Mouse (Mus musculus) neural tube, embryonic 15.5 days (tissue): Measurements from ENCODE around the gene Cox7c. TPM values are rescaled to one million over a fixed set of nuclear protein-coding genes. Genes with fewer than 3 reads are reported as not detected.
"Not testable (repeated sequence)": the region's sequence is repeated elsewhere in the genome, so short reads cannot be mapped to it uniquely, and the experiment has no call there.

Source experiments
- ATAC-seq: fragments of 200-750 bp; cut with Nextera tagmentation; 2 replicates; pipeline ENCODE4 v1.8.0; 2017; ENCODE audit warnings: mild to moderate bottlenecking, moderate TSS enrichment, moderate library complexity; ENCODE audit not compliant: low FRiP score
- H3K27ac ChIP-seq: fragments of 300-500 bp; sonication (generic); replicated peaks from 2 replicates; pipeline ENCODE4 v1.5.1; 2015; ENCODE audit warnings: mild to moderate bottlenecking, inconsistent platforms
- H3K27me3 ChIP-seq: fragments of 300-500 bp; sonication (generic); replicated peaks from 2 replicates; pipeline ENCODE4 v1.6.1; 2015; ENCODE audit warnings: inconsistent platforms
- H3K36me3 ChIP-seq: fragments of 300-500 bp; sonication (generic); 2 replicates; pipeline ENCODE4 v1.6.1; 2015; ENCODE audit warnings: inconsistent platforms
- H3K4me1 ChIP-seq: fragments of 300-500 bp; sonication (generic); 2 replicates; pipeline ENCODE4 v1.6.1; 2015; ENCODE audit warnings: inconsistent platforms
- H3K4me2 ChIP-seq: fragments of 300-500 bp; sonication (generic); 2 replicates; pipeline ENCODE4 v1.6.1; 2015; ENCODE audit warnings: inconsistent platforms, mild to moderate bottlenecking, moderate library complexity
- H3K4me3 ChIP-seq: fragments of 300-500 bp; sonication (generic); replicated peaks from 2 replicates; pipeline ENCODE4 v1.5.1; 2015; ENCODE audit warnings: mild to moderate bottlenecking, inconsistent platforms
- H3K9ac ChIP-seq: fragments of 300-500 bp; sonication (generic); replicated peaks from 2 replicates; pipeline ENCODE4 v1.6.1; 2015; ENCODE audit warnings: mild to moderate bottlenecking, inconsistent platforms
- H3K9me3 ChIP-seq: fragments of 300-500 bp; sonication (generic); replicated peaks from 2 replicates; pipeline ENCODE4 v1.6.1; 2016; ENCODE audit warnings: inconsistent platforms
- WGBS: fragments of 180-500 bp; shearing (Covaris S2); methylation state at CpG from one replicate; pipeline ENCODE4 v1.1.7; 2015; ENCODE audit warnings: mixed read lengths; 5-methylcytosine and 5-hydroxymethylcytosine counted together
- polyA plus RNA-seq: library from polyadenylated mRNA; unstranded; fragments of >200 nt; fragmentation: Nextera tagmentation; extraction: Ambion mirVana; gene quantifications from 2 replicates; pipeline ENCODE4 v1.2.1, GENCODE M21; 2015

Cox7c gene
- polyA plus RNA-seq, result 761 and 825 TPM in 2 replicates

DNA sequence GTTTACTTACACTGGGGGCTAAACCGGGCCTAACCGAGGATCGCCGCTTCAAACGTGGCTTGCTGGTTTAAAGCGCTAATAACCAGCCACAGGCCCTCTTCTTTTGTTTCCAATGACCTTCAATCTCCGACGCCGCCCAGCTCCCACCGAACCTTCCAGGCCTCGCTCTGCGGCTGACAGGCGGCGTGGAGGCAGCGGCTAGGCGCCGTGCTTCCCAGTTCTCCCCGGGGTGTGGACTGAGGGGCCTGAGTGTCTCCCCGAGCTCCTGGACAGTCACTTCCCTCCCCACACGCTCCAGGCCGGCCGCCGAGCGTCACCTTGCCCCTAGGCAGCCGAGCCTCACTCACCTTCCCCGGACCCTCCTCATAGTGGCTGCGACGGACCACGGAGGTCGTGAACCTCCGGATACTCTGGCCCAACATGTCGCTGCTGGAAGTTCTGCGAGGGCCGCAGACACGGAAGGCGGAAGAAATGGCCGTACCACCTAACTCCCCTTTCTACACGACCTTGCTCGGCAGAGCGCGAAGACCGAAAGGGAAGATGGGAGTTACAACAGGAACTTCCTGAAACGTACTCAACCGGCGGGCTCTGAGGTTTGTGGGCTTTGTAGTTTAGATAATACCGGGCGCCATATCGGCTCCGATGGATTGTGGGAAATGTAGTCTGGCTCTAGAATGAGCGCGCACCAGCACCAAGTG is at the start of gene Cox7c:
TSS of gene Cox7c (minus strand) at position 651 of the 698 bp plus-strand sequence.
- Histone ChIP-seq H3K4me1 (no peaks in the 10 kb centered on the region), H3K4me2 (peak within 1 kb of the TSS; percentile 59), H3K36me3 (peaks cover 11% of the 10 kb centered on the region), H3K9ac (peak within 1 kb of the TSS; percentile 99), H3K27ac (peak within 1 kb of the TSS; percentile 94), H3K27me3 (no peaks in the 10 kb centered on the region), H3K9me3 (no peaks in the 10 kb centered on the region), H3K4me3 (peak within 1 kb of the TSS; percentile 87)
- ATAC-seq, result peak; percentile 99
- under 1% methylated on average over 51 of the region's 51 CpGs for WGBS

DNA sequence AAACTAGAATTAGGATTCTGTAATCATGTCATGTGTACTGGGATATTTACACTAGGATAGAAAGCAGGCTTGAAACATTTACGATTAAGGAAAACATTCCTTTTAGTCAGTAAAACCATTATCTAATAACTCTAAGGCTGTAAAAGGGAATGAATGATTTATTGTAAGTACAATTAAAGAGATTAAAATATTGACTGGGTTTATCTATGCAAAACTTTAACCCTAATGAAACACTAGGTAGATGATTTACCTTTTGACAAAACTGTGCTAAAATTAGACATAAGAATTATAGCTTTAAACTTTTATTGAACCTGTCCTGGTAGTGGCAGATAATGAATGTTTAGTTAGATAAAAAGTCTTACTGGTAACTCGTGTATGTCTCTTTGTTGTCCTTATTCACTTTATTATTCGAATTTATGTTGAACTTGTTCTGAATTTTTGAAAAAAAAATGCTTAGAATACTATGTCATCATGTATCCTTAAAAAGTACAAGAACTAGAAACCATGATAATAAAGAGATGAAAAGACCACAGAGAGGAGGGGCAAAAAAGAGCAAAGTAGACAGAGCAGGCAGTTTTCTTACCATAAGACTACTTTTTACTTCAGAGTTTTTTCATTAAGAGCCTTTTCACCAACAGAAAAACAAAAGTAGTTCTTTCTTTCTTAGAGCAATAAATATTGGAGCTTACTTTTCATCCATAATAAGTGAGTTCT is 21.5 kb upstream of the Cox7c start:
- Histone ChIP-seq H3K4me1 (no peaks in the 10 kb centered on the region), H3K36me3 (no peaks in the 10 kb centered on the region), H3K27ac (no peak overlapping the region), H3K4me2 (no peak overlapping the region), H3K9me3 (no peaks in the 10 kb centered on the region), H3K27me3 (no peaks in the 10 kb centered on the region), H3K9ac (no peak overlapping the region), H3K4me3 (no peak overlapping the region)
- WGBS, result 63% methylated on average over 3 of the region's 3 CpGs
- ATAC-seq, result no peak

DNA sequence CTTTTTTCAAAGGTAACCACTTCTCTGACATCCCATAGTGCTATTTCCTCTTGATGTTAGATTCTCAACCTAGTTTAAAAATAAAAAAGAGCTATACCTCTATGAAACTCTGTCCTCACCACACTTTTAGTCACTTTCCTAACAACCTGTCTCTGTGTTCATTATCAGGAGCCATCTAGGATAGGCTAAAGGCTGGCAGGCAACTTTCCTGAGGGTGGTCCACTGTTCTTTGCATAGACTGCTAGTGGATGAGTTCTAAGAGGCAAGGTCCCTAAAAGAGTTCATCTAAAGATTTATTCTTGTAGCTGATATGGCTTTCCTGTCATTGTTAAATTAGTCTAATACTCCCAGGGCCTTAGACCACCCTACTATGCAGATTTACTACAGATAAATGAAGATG is 20.8 kb upstream of the Cox7c start:
- Histone ChIP-seq H3K9me3 (no peaks in the 10 kb centered on the region), H3K4me1 (no peaks in the 10 kb centered on the region), H3K9ac (no peak overlapping the region), H3K27me3 (no peaks in the 10 kb centered on the region), H3K4me2 (no peak overlapping the region), H3K27ac (no peak overlapping the region), H3K36me3 (no peaks in the 10 kb centered on the region), H3K4me3 (no peak overlapping the region)
- ATAC-seq, result no peak

DNA sequence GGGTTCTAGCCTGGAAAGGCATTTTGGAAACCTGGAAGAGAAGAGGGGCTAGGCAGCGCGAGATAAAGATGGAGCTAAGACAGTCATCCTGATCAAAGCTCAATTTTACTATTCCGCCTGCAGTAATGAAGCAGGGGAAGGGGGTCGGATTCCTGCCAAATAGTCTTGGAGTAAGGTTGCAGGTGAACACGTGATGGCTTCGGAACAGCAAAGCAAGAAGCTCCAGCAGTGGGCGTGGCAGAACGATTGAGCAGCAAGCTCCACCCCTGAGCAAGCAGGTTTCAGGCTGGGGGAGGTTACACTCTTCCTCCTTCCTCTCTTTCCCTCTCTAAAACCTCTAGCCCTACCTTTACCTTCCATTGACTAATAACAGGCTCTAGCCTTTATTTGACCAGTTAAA is 7.4 kb upstream of the Cox7c start:
- 30% methylated on average over 8 of the region's 8 CpGs for WGBS
- H3K36me3 ChIP-seq, ATAC-seq: not testable (repeated sequence)

GRCm38 (mm10) chr13:86004907-86005675 is 41.6 kb downstream of the Cox7c start:
- H3K9me3 ChIP-seq, result no peaks in the 10 kb centered on the region
- 85% methylated on average over 7 of the region's 7 CpGs for WGBS
- ATAC-seq, result no peak
- H3K27me3 ChIP-seq, result no peaks in the 10 kb centered on the region
- H3K4me3 ChIP-seq, result no peak overlapping the region
- no peak overlapping the region for H3K4me2 ChIP-seq
- no peak overlapping the region for H3K9ac ChIP-seq
- H3K27ac ChIP-seq, result no peak overlapping the region
- no peaks in the 10 kb centered on the region for H3K4me1 ChIP-seq
- H3K36me3 ChIP-seq, result no peaks in the 10 kb centered on the region

More for the DNA sequence above, 7.4 kb upstream of the Cox7c start:
- not testable (repeated sequence) for H3K4me3 ChIP-seq, H3K27me3 ChIP-seq, H3K9me3 ChIP-seq, H3K27ac ChIP-seq, H3K4me2 ChIP-seq, H3K4me1 ChIP-seq, H3K9ac ChIP-seq
